Comparison of ENCODE assay signal across 23 mouse cellular contexts in the genomic region with DNA sequence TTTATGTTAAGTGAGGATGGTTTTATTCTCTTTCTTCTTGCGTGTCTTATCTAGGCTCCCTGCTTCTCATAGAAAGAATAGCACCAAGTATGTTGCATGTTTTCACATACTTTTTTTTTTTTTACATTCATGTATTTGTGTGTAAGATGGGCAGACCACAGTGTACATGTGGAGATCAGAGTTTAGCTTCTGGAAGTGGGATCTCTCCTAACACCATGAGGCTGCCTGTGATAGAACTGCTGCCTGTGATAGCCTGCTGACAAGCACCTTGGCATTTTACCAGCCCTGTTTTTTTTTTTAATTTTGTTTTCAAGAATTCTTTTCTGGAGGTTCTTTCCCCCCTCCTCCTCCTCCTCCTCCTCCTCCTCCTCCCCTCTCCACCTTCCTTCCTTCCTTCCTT. TPM values are rescaled to one million over a fixed set of nuclear protein-coding genes. Genes with fewer than 3 reads are reported as not detected.
DNase-seq lines count a peak whose midpoint lies in the region; ATAC-seq and TF ChIP-seq lines count a peak whose summit lies in the region.
"Had no signal": no experiment of that assay in that cellular context is flagged by ENCODE, and none has a peak within 500 bp of the region (broad histone marks: within the 10 kb centered on the region; RNA-seq: fewer than 3 reads in every experiment).

No protein-coding gene starts in this region.

- WGBS in heart, embryonic 10.5 days = 80% methylated on average over 1 of the region's 1 CpGs

- peak; percentile 27; the same call in 1 of the 2 replicates for ATAC-seq in erythroid progenitor cell, adult 5-6 weeks (replicated peaks; ENCODE audit: low FRiP score, poor library complexity, severe bottlenecking)
- ATAC-seq in megakaryocyte-erythroid progenitor cell, adult 5-6 weeks (replicated peaks; ENCODE audit: low FRiP score, low TSS enrichment, poor library complexity, severe bottlenecking) = peak; percentile 88
- ATAC-seq: forebrain, embryonic 13.5 days; forebrain, embryonic 15.5 days; forebrain, postnatal 0 days had no signal

- H3K79me2 ChIP-seq in MEL (ENCODE audit: control insufficient read depth, insufficient read depth, low read length, poor library complexity) = no peaks in the 10 kb centered on the region

- no peak overlapping the region for H3K27ac ChIP-seq in heart, embryonic 10.5 days
- H3K27ac ChIP-seq in MEL (ENCODE audit: control insufficient read depth, low read depth, low read length) = no peak overlapping the region
- H3K27ac ChIP-seq in gastrocnemius, adult 2 months = no peak overlapping the region
- H3K27ac ChIP-seq: embryonic facial prominence, embryonic 10.5 days; embryonic facial prominence, embryonic 12.5 days; forebrain, embryonic 13.5 days; forebrain, embryonic 15.5 days had no signal

- H3K4me3 ChIP-seq in heart, embryonic 10.5 days = no peak overlapping the region
- peak overlapping the region in 1 of 2 experiments; percentile 22; a peak in 1 of 4 replicates for H3K4me3 ChIP-seq in MEL (ENCODE audit: control insufficient read depth in 1 of 2, insufficient read depth in 1 of 2, low read depth in 2 of 2, low read length in 2 of 2)
- no peak overlapping the region for H3K4me3 ChIP-seq in gastrocnemius, adult 2 months
- H3K4me3 ChIP-seq: embryonic facial prominence, embryonic 10.5 days; embryonic facial prominence, embryonic 12.5 days; erythroblast, embryonic 14.5 days; forebrain, embryonic 13.5 days; forebrain, embryonic 15.5 days had no signal

- no peak for TF ChIP-seq POLR2A in MEL (IDR thresholded peaks at IDR 0.05; ENCODE audit: control insufficient read depth in 1 of 2, insufficient read depth in 1 of 2, low read depth in 1 of 2, low read length in 2 of 2, poor library complexity in 1 of 2)

- H3K27me3 ChIP-seq in heart, embryonic 10.5 days (ENCODE audit: insufficient read depth, poor library complexity, severe bottlenecking) = no peaks in the 10 kb centered on the region
- no peaks in the 10 kb centered on the region for H3K27me3 ChIP-seq in MEL (ENCODE audit: control insufficient read depth in 1 of 2, insufficient read depth in 2 of 2, low read length in 2 of 2)
- H3K27me3 ChIP-seq: CH12.LX; embryonic facial prominence, embryonic 12.5 days; forebrain, embryonic 13.5 days; forebrain, embryonic 15.5 days had no signal

- H3K9ac ChIP-seq in MEL (ENCODE audit: control insufficient read depth, low read depth, low read length, poor library complexity, severe bottlenecking) = no peak overlapping the region
- H3K9ac ChIP-seq: embryonic facial prominence, embryonic 12.5 days; forebrain, embryonic 13.5 days; forebrain, embryonic 15.5 days; forebrain, postnatal 0 days had no signal

- intact Hi-C loops in gastrocnemius, adult 2 months (cut with DNase I) = loop anchor here (10.0 kb wide), 1 partner anchor 57 kb away; no protein-coding TSS in a partner anchor

- H3K9me3 ChIP-seq in heart, embryonic 10.5 days = no peaks in the 10 kb centered on the region
- H3K9me3 ChIP-seq in MEL (replicated peaks; ENCODE audit: insufficient read depth, low read length) = no peaks in the 10 kb centered on the region
- H3K9me3 ChIP-seq: forebrain, embryonic 15.5 days had no signal

- no peaks in the 10 kb centered on the region for H3K36me3 ChIP-seq in heart, embryonic 10.5 days
- peaks cover 0 to 6% of the 10 kb centered on the region in 2 experiments; a peak in 2 of 4 replicates for H3K36me3 ChIP-seq in MEL (ENCODE audit: control insufficient read depth in 1 of 2, insufficient read depth in 2 of 2, low read length in 2 of 2)
- H3K36me3 ChIP-seq: embryonic facial prominence, embryonic 10.5 days; embryonic facial prominence, embryonic 12.5 days; forebrain, embryonic 15.5 days; G1E had no signal

- 0 out of 2 replicates have a peak, but pooled peaks cover 3% of the 10 kb centered on the region for H3K4me1 ChIP-seq in heart, embryonic 10.5 days
- peaks cover 8 to 16% of the 10 kb centered on the region in 2 experiments for H3K4me1 ChIP-seq in MEL (ENCODE audit: control insufficient read depth in 1 of 2, insufficient read depth in 2 of 2, low read length in 2 of 2)
- H3K4me1 ChIP-seq: embryonic facial prominence, embryonic 10.5 days; embryonic facial prominence, embryonic 12.5 days; forebrain, embryonic 13.5 days; forebrain, embryonic 15.5 days had no signal

- peak; percentile 25 for DNase-seq in heart, adult 11 months
- no peak for DNase-seq in heart, embryonic 10.5 days (ENCODE audit: low spot score)
- DNase-seq in MEL (ENCODE audit: low read depth, low spot score) = peak; percentile 62
- no peak for DNase-seq in kidney, adult 18-20 months
- no peak for DNase-seq in gastrocnemius, adult 2 months
- DNase-seq: adrenal gland, adult 2 months; adrenal gland, postnatal 10 days; adrenal gland, postnatal 25 days; cerebellum, adult 11 months; cerebellum, adult 2 months; cerebellum, adult 9-10 months; cerebellum, postnatal 10 days; cerebellum, postnatal 25 days; forebrain, postnatal 0 days had no signal

- no peak for TF ChIP-seq CTCF in MEL (IDR thresholded peaks at IDR 0.05 in 2 of 3, conservative IDR thresholded peaks at IDR 0.05 in 1 of 3; ENCODE audit: control insufficient read depth in 1 of 3, insufficient read depth in 1 of 3, low read depth in 2 of 3, low read length in 3 of 3, poor library complexity in 1 of 3, severe bottlenecking in 1 of 3)
- TF ChIP-seq CTCF in gastrocnemius, adult 2 months (IDR thresholded peaks at IDR 0.05) = no peak

- TF ChIP-seq RAD21 in MEL (IDR thresholded peaks at IDR 0.05; ENCODE audit: low read depth, low read length) = no peak

- peak; percentile 57 to 61 for TF ChIP-seq EP300 in MEL (IDR thresholded peaks at IDR 0.05; ENCODE audit: low read depth in 1 of 2, low read length in 2 of 2)

TF ChIP-seq in MEL, 35 proteins besides CTCF, POLR2A, EP300 and RAD21:
- no peak for TF ChIP-seq JUND (IDR thresholded peaks at IDR 0.05; ENCODE audit: low read depth, low read length)
- no peak; the same call in 1 of the 2 replicates for TF ChIP-seq MXI1 (IDR thresholded peaks at IDR 0.05; ENCODE audit: low read depth, low read length)
- peak; percentile 49; the same call in 1 of the 2 replicates for TF ChIP-seq SIN3A (IDR thresholded peaks at IDR 0.05; ENCODE audit: low read length)
- peak; percentile 41; the same call in 1 of the 2 replicates for TF ChIP-seq ETS1 (IDR thresholded peaks at IDR 0.05; ENCODE audit: low read depth, low read length)
- peak; percentile 29; the same call in 1 of the 2 replicates for TF ChIP-seq RCOR1 (IDR thresholded peaks at IDR 0.05; ENCODE audit: low read depth, low read length)
- no peak for TF ChIP-seq SMC3 (IDR thresholded peaks at IDR 0.05; ENCODE audit: low read depth, low read length)
- TF ChIP-seq GATA1 (IDR thresholded peaks at IDR 0.05; ENCODE audit: low read depth, low read length) = 0 out of 2 replicates have a peak, but pooled peaks have one; percentile 6
- peak; percentile 43; the same call in 1 of the 2 replicates for TF ChIP-seq MYC (IDR thresholded peaks at IDR 0.05; ENCODE audit: low read depth, low read length)
- peak; percentile 69; the same call in 1 of the 2 replicates for TF ChIP-seq TCF12 (IDR thresholded peaks at IDR 0.05; ENCODE audit: low read depth, low read length)
- no peak for TF ChIP-seq USF1 (IDR thresholded peaks at IDR 0.05; ENCODE audit: low read depth, low read length)
- no peak for TF ChIP-seq ELF1 (IDR thresholded peaks at IDR 0.05; ENCODE audit: low read depth, low read length)
- TF ChIP-seq POLR2AphosphoS2 (IDR thresholded peaks at IDR 0.05; ENCODE audit: low read length) = no peak
- TF ChIP-seq CHD1 (IDR thresholded peaks at IDR 0.05; ENCODE audit: low read depth, low read length) = no peak
- TF ChIP-seq ZNF384 (IDR thresholded peaks at IDR 0.05; ENCODE audit: low read depth, low read length) = peak; percentile 86
- no peak for TF ChIP-seq MYB (IDR thresholded peaks at IDR 0.05; ENCODE audit: low read depth, low read length)
- 0 out of 2 replicates have a peak, but pooled peaks have one; percentile 47 for TF ChIP-seq MAX (IDR thresholded peaks at IDR 0.05; ENCODE audit: low read length)

RNA-seq across cellular contexts. Expression of a gene that starts 59.3 kb away (rescaled TPM):
- polyA plus RNA-seq in heart, embryonic 10.5 days (2016; fragmentation: Nextera tagmentation; extraction: Ambion mirVana) = 14.7 and 20.3 TPM in 2 replicates
- total RNA-seq in MEL (2012; rRNA removed) = 2.3 TPM in 2 replicates
- polyA plus RNA-seq in MEL (2012; ENCODE audit: insufficient read depth in 1 of 2, insufficient read length in 2 of 2, low read depth in 1 of 2, low replicate concordance in 2 of 2, missing spikeins in 1 of 2) = 1 to 10 TPM in 1 of 2 experiments, not detected in 1; 1.9 TPM
- 13.8 and 24.1 TPM in 2 replicates for total RNA-seq in erythroid progenitor cell, adult 5-6 weeks (2015; ENCODE audit: low replicate concordance)
- 14.8 and 28.3 TPM in 2 replicates for total RNA-seq in erythroid progenitor cell, adult 5-6 weeks (2017; ENCODE audit: low replicate concordance)
- total RNA-seq in megakaryocyte-erythroid progenitor cell, adult 5-6 weeks (2014; fragmentation: Nextera tagmentation) = 12.9 and 17.8 TPM in 2 replicates
- total RNA-seq in megakaryocyte-erythroid progenitor cell, adult 5-6 weeks (2017) = 8.3 and 10.4 TPM in 2 replicates
- 10 to 100 TPM; 73.5 to 85.7 TPM for total RNA-seq in gastrocnemius, adult 2 months (2021)

Comparison
In these comparisons a context has a peak if more than half of its experiments do, and no peak if none do; other contexts are left out.
1. DNase-seq: peak in heart, adult 11 months (single experiment) and MEL (single experiment); none in heart, embryonic 10.5 days (single experiment), kidney, adult 18-20 months (single experiment) and gastrocnemius, adult 2 months (single experiment).